Comparison of ENCODE assay signal across 21 mouse cellular contexts in the genomic region with DNA sequence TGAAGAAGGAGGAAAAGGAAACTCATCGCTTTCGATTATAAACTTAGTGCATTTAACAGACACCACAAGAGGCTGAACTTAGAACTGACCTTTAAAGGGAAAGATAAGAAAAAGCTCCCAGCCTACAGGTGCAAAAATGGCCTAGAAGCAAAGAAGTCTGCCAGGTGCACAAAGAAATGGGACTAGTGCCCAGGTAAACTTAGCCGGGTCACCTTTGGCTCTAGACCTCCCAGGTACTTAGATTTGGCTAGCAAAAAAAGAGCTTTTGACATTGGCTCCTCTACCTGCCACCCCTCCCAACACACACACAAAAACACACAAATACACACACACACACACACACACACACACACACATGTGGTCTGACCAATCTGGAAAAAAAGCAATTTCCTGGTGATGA.
"Had no signal": no experiment of that assay in that cellular context is flagged by ENCODE, and none has a peak within 500 bp of the region (broad histone marks: within the 10 kb centered on the region; RNA-seq: fewer than 3 reads in every experiment).

No protein-coding gene starts in this region.

- H3K9ac ChIP-seq: intestine, embryonic 15.5 days; liver, embryonic 15.5 days; midbrain, embryonic 15.5 days; neural tube, embryonic 12.5 days; neural tube, embryonic 15.5 days; stomach, embryonic 15.5 days had no signal

- DNase-seq: kidney, adult 9 months; kidney, postnatal 14 days; kidney, postnatal 4 days; layer of hippocampus, adult 9-11 months; lung, adult 2 months; right cerebral cortex, adult 18-20 months; right cerebral cortex, postnatal 14 days; right cerebral cortex, postnatal 4 days; spleen, adult 18-20 months; thymus, adult 18-20 months; thymus, postnatal 36 days had no signal

- ATAC-seq: intestine, embryonic 15.5 days; midbrain, embryonic 15.5 days had no signal

- H3K9me3 ChIP-seq: intestine, embryonic 15.5 days; liver, embryonic 15.5 days; megakaryocyte, embryonic 14.5 days; midbrain, embryonic 10.5 days; midbrain, embryonic 15.5 days; neural tube, embryonic 12.5 days; neural tube, embryonic 15.5 days; stomach, embryonic 15.5 days had no signal

- H3K4me2 ChIP-seq: intestine, embryonic 15.5 days; liver, embryonic 11.5 days; liver, embryonic 15.5 days; midbrain, embryonic 15.5 days; neural tube, embryonic 12.5 days; neural tube, embryonic 15.5 days; stomach, embryonic 15.5 days had no signal

- H3K4me3 ChIP-seq: intestine, embryonic 15.5 days; layer of hippocampus, adult 2 months; liver, embryonic 15.5 days; megakaryocyte, embryonic 14.5 days; midbrain, embryonic 10.5 days; midbrain, embryonic 15.5 days; neural tube, embryonic 12.5 days; neural tube, embryonic 15.5 days; stomach, embryonic 15.5 days had no signal

- H3K36me3 ChIP-seq: intestine, embryonic 15.5 days; liver, embryonic 15.5 days; midbrain, embryonic 10.5 days; midbrain, embryonic 15.5 days; neural tube, embryonic 12.5 days; neural tube, embryonic 15.5 days; stomach, embryonic 15.5 days had no signal

- H3K27me3 ChIP-seq: intestine, embryonic 15.5 days; liver, embryonic 15.5 days; megakaryocyte, embryonic 14.5 days; midbrain, embryonic 15.5 days; neural tube, embryonic 12.5 days; neural tube, embryonic 15.5 days; stomach, embryonic 15.5 days had no signal

- H3K27ac ChIP-seq: intestine, embryonic 15.5 days; layer of hippocampus, adult 2 months; liver, embryonic 15.5 days; midbrain, embryonic 10.5 days; midbrain, embryonic 15.5 days; neural tube, embryonic 12.5 days; neural tube, embryonic 15.5 days; stomach, embryonic 15.5 days had no signal
